In genomic region chr1:61376417-61376816, GRCm38 (mm10) we compare ENCODE assay signal across 10 mouse cellular contexts.
DNase-seq lines count a peak whose midpoint lies in the region; ATAC-seq and TF ChIP-seq lines count a peak whose summit lies in the region.
"Had no signal": no experiment of that assay in that cellular context is flagged by ENCODE, and none has a peak within 500 bp of the region (broad histone marks: within the 10 kb centered on the region; RNA-seq: fewer than 3 reads in every experiment).

No protein-coding gene starts in this region.

- H3K36me3 ChIP-seq in intestine, embryonic 15.5 days = no peaks in the 10 kb centered on the region
- no peaks in the 10 kb centered on the region for H3K36me3 ChIP-seq in intestine, embryonic 16.5 days (ENCODE audit: control insufficient read depth, insufficient read depth, low read length)
- no peaks in the 10 kb centered on the region for H3K36me3 ChIP-seq in CH12.LX (replicated peaks in 1 of 2; ENCODE audit: control insufficient read depth in 1 of 2, insufficient read depth in 1 of 2, low read length in 1 of 2)
- H3K36me3 ChIP-seq in liver, embryonic 16.5 days (ENCODE audit: control insufficient read depth, insufficient read depth) = no peaks in the 10 kb centered on the region
- H3K36me3 ChIP-seq: embryonic facial prominence, embryonic 12.5 days; limb, embryonic 12.5 days had no signal

- in situ Hi-C loops in CH12.LX (cut with MboI; ENCODE audit: low pct_ligation_motif_present, low pct_unique_long_range_greater_than_20kb, low sequenced_read_pairs) = loop anchor here (10.0 kb wide), 1 partner anchor 242 kb away; no protein-coding TSS in a partner anchor

- H3K79me2 ChIP-seq in CH12.LX (replicated peaks; ENCODE audit: control insufficient read depth, extremely low read depth, insufficient read depth, poor library complexity, severe bottlenecking) = no peaks in the 10 kb centered on the region

- dilution Hi-C loops in CH12.LX (cut with MboI; ENCODE audit: extremely low pct_ligation_motif_present, extremely low pct_unique_long_range_greater_than_20kb, low sequenced_read_pairs) = no loop called here

- H3K4me1 ChIP-seq in intestine, embryonic 15.5 days (replicated peaks) = peaks cover 15% of the 10 kb centered on the region
- H3K4me1 ChIP-seq in intestine, embryonic 16.5 days (ENCODE audit: control insufficient read depth, insufficient read depth, low read length) = peaks cover 16% of the 10 kb centered on the region
- H3K4me1 ChIP-seq in CH12.LX (ENCODE audit: control insufficient read depth in 1 of 2, insufficient read depth in 2 of 2) = peaks cover 2 to 20% of the 10 kb centered on the region in 2 experiments; a peak in 2 of 4 replicates
- no peaks in the 10 kb centered on the region; the same call in 1 of the 2 replicates for H3K4me1 ChIP-seq in liver, embryonic 16.5 days (ENCODE audit: control insufficient read depth, low read depth, low read length)

- H3K4me2 ChIP-seq in intestine, embryonic 15.5 days (replicated peaks) = no peak overlapping the region
- H3K4me2 ChIP-seq in intestine, embryonic 16.5 days (ENCODE audit: low read depth, low read length) = no peak overlapping the region
- peak overlapping the region; percentile 60 for H3K4me2 ChIP-seq in CH12.LX (ENCODE audit: insufficient read depth, low read depth, poor library complexity, severe bottlenecking)
- H3K4me2 ChIP-seq in liver, embryonic 16.5 days (ENCODE audit: low read depth, low read length) = peak overlapping the region; percentile 33
- H3K4me2 ChIP-seq: embryonic facial prominence, embryonic 12.5 days; limb, embryonic 12.5 days had no signal

- no peak overlapping the region for H3K27ac ChIP-seq in intestine, embryonic 15.5 days
- no peak overlapping the region; the same call in 1 of the 2 replicates for H3K27ac ChIP-seq in intestine, embryonic 16.5 days (ENCODE audit: low read length)
- H3K27ac ChIP-seq in CH12.LX (ENCODE audit: insufficient read depth, low read depth) = no peak overlapping the region
- H3K27ac ChIP-seq in liver, embryonic 16.5 days (ENCODE audit: low read length) = no peak overlapping the region
- H3K27ac ChIP-seq: embryonic facial prominence, embryonic 12.5 days; limb, embryonic 12.5 days had no signal

- ATAC-seq in intestine, embryonic 15.5 days = 0 out of 2 replicates have a peak, but pooled peaks have one; percentile 19
- no peak for ATAC-seq in intestine, embryonic 16.5 days
- peak; percentile 66 for ATAC-seq in liver, embryonic 16.5 days (ENCODE audit: low read depth)
- ATAC-seq: Patski had no signal

- no peak for TF ChIP-seq RAD21 in CH12.LX (IDR thresholded peaks at IDR 0.05; ENCODE audit: low read depth, low read length)

- no peak overlapping the region for H3K4me3 ChIP-seq in intestine, embryonic 15.5 days (replicated peaks)
- no peak overlapping the region for H3K4me3 ChIP-seq in intestine, embryonic 16.5 days (ENCODE audit: low read length)
- peak overlapping the region; percentile 27 to 50 (median 44) for H3K4me3 ChIP-seq in CH12.LX (replicated peaks in 1 of 3; ENCODE audit: low read depth in 2 of 3, low read length in 2 of 3, poor library complexity in 1 of 3)
- H3K4me3 ChIP-seq in liver, embryonic 16.5 days (ENCODE audit: low read depth, low read length) = no peak overlapping the region
- H3K4me3 ChIP-seq: embryonic facial prominence, embryonic 12.5 days; limb, embryonic 12.5 days had no signal

- TF ChIP-seq CTCF in CH12.LX (conservative IDR thresholded peaks at IDR 0.05 in 1 of 2, IDR thresholded peaks at IDR 0.05 in 1 of 2; ENCODE audit: low read depth in 2 of 2, low read length in 2 of 2) = no peak

- WGBS in intestine, embryonic 15.5 days = 48% methylated on average over 4 of the region's 4 CpGs
- 46% methylated on average over 4 of the region's 4 CpGs for WGBS in intestine, embryonic 16.5 days
- 24% methylated on average over 4 of the region's 4 CpGs for WGBS in liver, embryonic 16.5 days (ENCODE audit: insufficient replicate concordance)

- no peak for TF ChIP-seq POLR2A in CH12.LX (IDR thresholded peaks at IDR 0.05; ENCODE audit: low read depth, low read length)

- TF ChIP-seq EP300 in CH12.LX (IDR thresholded peaks at IDR 0.05; ENCODE audit: low read length) = no peak

- H3K9me3 ChIP-seq in intestine, embryonic 15.5 days = no peaks in the 10 kb centered on the region
- no peaks in the 10 kb centered on the region for H3K9me3 ChIP-seq in intestine, embryonic 16.5 days (ENCODE audit: control insufficient read depth, low read length)
- peaks cover 3% of the 10 kb centered on the region for H3K9me3 ChIP-seq in CH12.LX (replicated peaks; ENCODE audit: low read length)
- H3K9me3 ChIP-seq in liver, embryonic 16.5 days (replicated peaks; ENCODE audit: control insufficient read depth, low read length) = peaks cover under 1% of the 10 kb centered on the region; the same call in 1 of the 2 replicates
- H3K9me3 ChIP-seq: embryonic facial prominence, embryonic 12.5 days had no signal

- H3K9ac ChIP-seq in intestine, embryonic 15.5 days = no peak overlapping the region
- H3K9ac ChIP-seq in intestine, embryonic 16.5 days (ENCODE audit: low read depth, low read length) = no peak overlapping the region
- no peak overlapping the region for H3K9ac ChIP-seq in CH12.LX (ENCODE audit: insufficient read depth, low read depth)
- no peak overlapping the region for H3K9ac ChIP-seq in liver, embryonic 16.5 days (ENCODE audit: low read depth, low read length)
- H3K9ac ChIP-seq: embryonic facial prominence, embryonic 12.5 days; limb, embryonic 12.5 days had no signal

- H3K27me3 ChIP-seq in intestine, embryonic 15.5 days (replicated peaks) = no peaks in the 10 kb centered on the region
- H3K27me3 ChIP-seq in intestine, embryonic 16.5 days (replicated peaks; ENCODE audit: control insufficient read depth, insufficient read depth, low read length) = no peaks in the 10 kb centered on the region
- no peaks in the 10 kb centered on the region for H3K27me3 ChIP-seq in CH12.LX (replicated peaks)
- H3K27me3 ChIP-seq in liver, embryonic 16.5 days (ENCODE audit: control insufficient read depth, insufficient read depth, low read depth, low read length) = no peaks in the 10 kb centered on the region
- H3K27me3 ChIP-seq: embryonic facial prominence, embryonic 12.5 days; Patski had no signal

- peak; percentile 66 for DNase-seq in CH12.LX (ENCODE audit: extremely low read depth)
- DNase-seq in adipocyte (ENCODE audit: low spot score) = peak; percentile 3
- no peak for DNase-seq in retina, embryonic 14.5 days (ENCODE audit: low spot score)
- no peak for DNase-seq in cerebellum, adult 9-10 months

TF ChIP-seq in CH12.LX, 34 proteins besides CTCF, POLR2A, EP300 and RAD21:
- TF ChIP-seq JUN (IDR thresholded peaks at IDR 0.05; ENCODE audit: insufficient read depth, low read depth, low read length) (no peak), MEF2A (IDR thresholded peaks at IDR 0.05; ENCODE audit: borderline replicate concordance, low read depth, low read length) (no peak), NELFE (IDR thresholded peaks at IDR 0.05; ENCODE audit: low read depth, low read length) (no peak)

Comparison
In these comparisons a context has a peak if more than half of its experiments do, and no peak if none do; other contexts are left out.
1. H3K4me2 ChIP-seq: peak in CH12.LX (single experiment) and liver, embryonic 16.5 days (single experiment); none in intestine, embryonic 15.5 days (single experiment) and intestine, embryonic 16.5 days (single experiment).
2. H3K4me3 ChIP-seq: peak in CH12.LX (3 of 3); none in intestine, embryonic 15.5 days (single experiment), intestine, embryonic 16.5 days (single experiment) and liver, embryonic 16.5 days (single experiment).
3. DNase-seq: peak in CH12.LX (single experiment) and adipocyte (single experiment); none in retina, embryonic 14.5 days (single experiment) and cerebellum, adult 9-10 months (single experiment).